Mouse (Mus musculus) hindbrain, embryonic 11.5 days (tissue): Measurements from ENCODE around the gene Foxg1. TPM values are rescaled to one million over a fixed set of nuclear protein-coding genes. Genes with fewer than 3 reads are reported as not detected.

Experiments used
- ATAC-seq: fragments of 200-750 bp; cut with Nextera tagmentation; 2 replicates; pipeline ENCODE4 v1.8.0; 2017; ENCODE audit warnings: mild to moderate bottlenecking, moderate TSS enrichment, moderate library complexity; ENCODE audit not compliant: low FRiP score
- DNase-seq: peaks from one replicate; pipeline ENCODE4 v3.0.0-alpha.2; 2015; ENCODE audit warnings: low spot score
- H3K27ac ChIP-seq: fragments of 300-500 bp; sonication (generic); 2 replicates; pipeline ENCODE4 v1.5.1; 2014; ENCODE audit warnings: mild to moderate bottlenecking, low read depth, low read length
- H3K27me3 ChIP-seq: fragments of 300-500 bp; sonication (generic); 2 replicates; pipeline ENCODE4 v1.6.1; 2014; ENCODE audit warnings: mild to moderate bottlenecking, low read length, moderate library complexity, mixed read lengths; ENCODE audit not compliant: control insufficient read depth, insufficient read depth
- H3K36me3 ChIP-seq: fragments of 300-500 bp; sonication (generic); 2 replicates; pipeline ENCODE4 v1.6.1; 2014; ENCODE audit warnings: mild to moderate bottlenecking, low read length, moderate library complexity, mixed read lengths; ENCODE audit not compliant: control insufficient read depth, insufficient read depth
- H3K4me1 ChIP-seq: fragments of 300-500 bp; sonication (generic); replicated peaks from 2 replicates; pipeline ENCODE4 v1.6.1; 2014; ENCODE audit warnings: low read length, mixed read lengths; ENCODE audit not compliant: control insufficient read depth, insufficient read depth
- H3K4me2 ChIP-seq: fragments of 300-500 bp; sonication (generic); replicated peaks from 2 replicates; pipeline ENCODE4 v1.6.1; 2014; ENCODE audit warnings: mild to moderate bottlenecking, low read depth, low read length
- H3K4me3 ChIP-seq: fragments of 300-500 bp; sonication (generic); 2 replicates; pipeline ENCODE4 v1.5.1; 2014; ENCODE audit warnings: low read depth, low read length
- H3K9ac ChIP-seq: fragments of 300-500 bp; sonication (generic); 2 replicates; pipeline ENCODE4 v1.6.1; 2014; ENCODE audit warnings: low read depth, low read length
- H3K9me3 ChIP-seq: fragments of 300-500 bp; sonication (generic); 2 replicates; pipeline ENCODE4 v1.6.1; 2016; ENCODE audit warnings: low read length; ENCODE audit not compliant: control insufficient read depth
- WGBS: fragments of 180-500 bp; shearing (Covaris S2); extraction: QIAGEN DNeasy Blood & Tissue Kit; methylation state at CpG from one replicate; pipeline ENCODE4 v1.1.7; 2014; 5-methylcytosine and 5-hydroxymethylcytosine counted together
- polyA plus RNA-seq: library from polyadenylated mRNA; unstranded; fragments of >200 nt; fragmentation: Nextera tagmentation; extraction: Ambion mirVana; gene quantifications from 2 replicates; pipeline ENCODE4 v1.2.1, GENCODE M21; 2014

Gene Foxg1
- polyA plus RNA-seq, 1 experiment from 2014 or later, result 0.39 TPM

DNA sequence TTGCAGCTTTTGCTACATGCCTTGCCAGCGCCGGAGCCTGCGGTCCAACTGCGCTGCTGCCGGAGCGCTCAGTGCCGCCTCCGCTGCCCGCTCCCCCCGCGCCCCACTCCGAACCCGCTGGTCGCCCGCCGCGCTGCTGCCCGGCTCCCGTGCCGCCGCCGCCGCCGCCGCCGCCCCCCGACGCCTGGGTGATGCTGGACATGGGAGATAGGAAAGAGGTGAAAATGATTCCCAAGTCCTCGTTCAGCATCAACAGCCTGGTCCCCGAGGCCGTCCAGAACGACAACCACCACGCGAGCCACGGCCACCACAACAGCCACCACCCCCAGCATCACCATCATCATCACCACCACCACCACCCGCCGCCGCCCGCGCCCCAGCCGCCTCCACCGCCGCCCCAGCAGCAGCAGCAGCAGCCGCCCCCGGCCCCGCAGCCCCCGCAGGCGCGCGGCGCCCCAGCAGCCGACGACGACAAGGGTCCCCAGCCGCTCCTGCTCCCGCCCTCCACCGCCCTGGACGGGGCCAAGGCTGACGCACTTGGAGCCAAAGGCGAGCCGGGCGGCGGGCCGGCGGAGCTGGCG lies 1.9 kb downstream of the Foxg1 start:
- no peak overlapping the region for H3K27ac ChIP-seq
- no peak for ATAC-seq
- under 1% methylated on average over 34 of the region's 66 CpGs for WGBS

DNA sequence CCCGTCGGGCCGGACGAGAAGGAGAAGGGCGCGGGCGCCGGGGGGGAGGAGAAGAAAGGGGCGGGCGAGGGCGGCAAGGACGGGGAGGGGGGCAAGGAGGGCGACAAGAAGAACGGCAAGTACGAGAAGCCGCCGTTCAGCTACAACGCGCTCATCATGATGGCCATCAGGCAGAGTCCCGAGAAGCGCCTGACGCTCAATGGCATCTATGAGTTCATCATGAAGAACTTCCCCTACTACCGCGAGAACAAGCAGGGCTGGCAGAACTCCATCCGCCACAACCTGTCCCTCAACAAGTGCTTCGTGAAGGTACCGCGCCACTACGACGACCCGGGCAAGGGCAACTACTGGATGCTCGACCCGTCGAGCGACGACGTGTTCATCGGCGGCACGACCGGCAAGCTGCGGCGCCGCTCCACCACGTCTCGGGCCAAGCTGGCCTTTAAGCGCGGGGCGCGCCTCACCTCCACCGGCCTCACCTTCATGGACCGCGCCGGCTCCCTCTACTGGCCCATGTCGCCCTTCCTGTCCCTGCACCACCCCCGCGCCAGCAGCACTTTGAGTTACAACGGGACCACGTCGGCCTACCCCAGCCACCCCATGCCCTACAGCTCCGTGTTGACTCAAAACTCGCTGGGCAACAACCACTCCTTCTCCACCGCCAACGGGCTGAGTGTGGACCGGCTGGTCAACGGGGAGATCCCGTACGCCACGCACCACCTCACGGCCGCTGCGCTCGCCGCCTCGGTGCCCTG lies 2.6 kb downstream of the Foxg1 start, which contains the start of gene Gm43517:
Gene Gm43517 (plus strand): TSS at position 299 of the 755 bp plus-strand sequence.
- no peaks in the 10 kb centered on the region for H3K9me3 ChIP-seq
- peak within 1 kb of the TSS; percentile 45 for H3K4me2 ChIP-seq
- ATAC-seq (peak; percentile 31), DNase-seq (peak; percentile 69)
- under 1% methylated on average over 68 of the region's 75 CpGs for WGBS
- no peak within 1 kb of the TSS for H3K27ac ChIP-seq
- H3K4me1 ChIP-seq, result peaks cover 5% of the 10 kb centered on the region; the same call in 1 of the 2 replicates
- no peaks in the 10 kb centered on the region for H3K36me3 ChIP-seq
- no peak within 1 kb of the TSS for H3K9ac ChIP-seq
- H3K4me3 ChIP-seq, result peak within 1 kb of the TSS; percentile 34
- peaks cover 73% of the 10 kb centered on the region for H3K27me3 ChIP-seq

More for the DNA sequence above, 1.9 kb downstream of the Foxg1 start:
- Histone ChIP-seq H3K9ac (no peak overlapping the region), H3K4me1 (peaks cover 5% of the 10 kb centered on the region; the same call in 1 of the 2 replicates), H3K36me3 (no peaks in the 10 kb centered on the region), H3K27me3 (peaks cover 74% of the 10 kb centered on the region), H3K4me3 (peak overlapping the region; percentile 34), H3K9me3 (no peaks in the 10 kb centered on the region), H3K4me2 (peak overlapping the region; percentile 45)
- peak; percentile 35 for DNase-seq

DNA sequence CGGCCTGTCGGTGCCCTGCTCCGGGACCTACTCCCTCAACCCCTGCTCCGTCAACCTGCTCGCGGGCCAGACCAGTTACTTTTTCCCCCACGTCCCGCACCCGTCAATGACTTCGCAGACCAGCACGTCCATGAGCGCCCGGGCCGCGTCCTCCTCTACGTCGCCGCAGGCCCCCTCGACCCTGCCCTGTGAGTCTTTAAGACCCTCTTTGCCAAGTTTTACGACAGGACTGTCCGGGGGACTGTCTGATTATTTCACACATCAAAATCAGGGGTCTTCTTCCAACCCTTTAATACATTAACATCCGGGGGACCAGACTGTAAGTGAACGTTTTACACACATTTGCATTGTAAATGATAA lies 3.2 kb downstream of the Foxg1 start:
- Histone ChIP-seq H3K27ac (no peak overlapping the region), H3K27me3 (peaks cover 72% of the 10 kb centered on the region), H3K4me3 (peak overlapping the region; percentile 8; the same call in 1 of the 2 replicates), H3K4me2 (no peak overlapping the region), H3K4me1 (peaks cover 5% of the 10 kb centered on the region; the same call in 1 of the 2 replicates), H3K36me3 (no peaks in the 10 kb centered on the region), H3K9ac (no peak overlapping the region), H3K9me3 (no peaks in the 10 kb centered on the region)
- WGBS, result 1% methylated on average over 23 of the region's 23 CpGs
- ATAC-seq (no peak), DNase-seq (no peak)

DNA sequence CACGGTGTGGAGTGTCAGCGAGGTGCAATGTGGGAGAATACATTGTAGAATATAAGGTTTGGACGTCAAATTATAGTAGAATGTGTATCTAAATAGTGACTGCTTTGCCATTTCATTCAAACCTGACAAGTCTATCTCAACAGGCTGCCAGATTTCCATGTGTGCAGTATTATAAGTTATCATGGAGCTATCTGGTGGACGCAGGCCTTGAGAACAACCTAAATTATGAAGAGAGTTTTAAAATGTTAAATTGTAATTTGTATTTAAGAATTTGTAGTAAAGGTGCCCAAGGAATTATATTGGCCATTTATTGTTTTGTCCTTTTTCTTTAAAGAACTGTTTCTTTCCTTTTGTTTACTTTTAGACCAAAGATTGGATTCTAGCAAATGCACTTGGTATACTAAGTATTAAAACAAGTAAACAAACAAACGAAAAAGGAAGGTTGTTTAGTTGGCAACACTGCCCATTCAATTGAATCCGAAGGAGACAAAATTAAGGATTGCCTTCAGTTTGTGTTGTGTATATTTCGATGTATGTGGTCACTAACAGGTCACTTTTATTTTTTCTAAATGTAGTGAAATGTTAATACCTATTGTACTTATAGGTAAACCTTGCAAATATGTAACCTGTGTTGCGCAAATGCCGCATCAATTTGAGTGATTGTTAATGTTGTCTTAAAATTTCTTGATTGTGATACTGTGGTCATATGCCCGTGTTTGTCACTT lies 3.8 kb downstream of the Foxg1 start:
- DNase-seq (peak; percentile 54), ATAC-seq (no peak)
- 13% methylated on average over 10 of the region's 10 CpGs for WGBS
- Histone ChIP-seq H3K27me3 (peaks cover 72% of the 10 kb centered on the region), H3K27ac (no peak overlapping the region), H3K9ac (no peak overlapping the region), H3K4me3 (no peak overlapping the region), H3K4me1 (peaks cover 6% of the 10 kb centered on the region), H3K4me2 (no peak overlapping the region), H3K36me3 (no peaks in the 10 kb centered on the region), H3K9me3 (no peaks in the 10 kb centered on the region)

DNA sequence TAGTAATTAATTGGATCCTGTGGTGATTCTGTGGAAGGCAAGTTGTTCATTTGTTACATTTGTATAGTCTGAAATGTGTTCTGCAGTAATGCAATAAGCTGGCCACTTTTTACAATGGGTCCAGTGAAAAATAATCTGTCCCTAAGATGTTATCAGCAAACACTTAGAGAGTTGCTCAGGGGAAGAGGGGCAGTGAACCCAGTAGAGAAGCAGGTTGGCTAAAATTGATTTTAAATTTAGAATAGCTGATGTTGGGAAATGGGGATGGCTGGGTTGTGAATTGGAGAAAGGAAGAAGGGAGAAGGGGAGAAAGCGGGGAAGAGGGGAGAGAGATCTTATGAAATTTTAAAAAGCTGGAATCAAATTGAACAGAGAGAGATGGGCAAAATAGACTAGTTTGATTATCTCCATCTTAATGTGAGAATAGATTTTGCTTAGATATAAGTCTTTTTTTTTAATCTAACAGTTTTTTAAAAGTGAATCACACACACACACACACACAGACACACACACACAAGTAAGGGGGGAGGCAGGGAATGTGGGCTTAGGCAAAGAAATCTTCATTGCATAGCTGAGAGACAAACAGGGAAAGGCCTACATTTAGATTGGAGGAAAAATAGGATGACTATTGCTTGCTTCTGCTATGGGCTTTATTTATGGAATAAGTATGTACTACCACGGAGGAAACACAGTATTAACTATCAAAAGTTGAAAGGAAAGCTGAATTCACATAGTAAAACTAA lies 5.6 kb downstream of the Foxg1 start:
- WGBS, result 4% methylated on average over 2 of the region's 2 CpGs
- Histone ChIP-seq H3K27me3 (peaks cover 75% of the 10 kb centered on the region), H3K27ac (no peak overlapping the region), H3K36me3 (no peaks in the 10 kb centered on the region), H3K4me1 (peaks cover 10% of the 10 kb centered on the region), H3K9me3 (no peaks in the 10 kb centered on the region), H3K9ac (no peak overlapping the region), H3K4me2 (no peak overlapping the region), H3K4me3 (no peak overlapping the region)
- peak; percentile 39 for DNase-seq
- no peak for ATAC-seq

DNA sequence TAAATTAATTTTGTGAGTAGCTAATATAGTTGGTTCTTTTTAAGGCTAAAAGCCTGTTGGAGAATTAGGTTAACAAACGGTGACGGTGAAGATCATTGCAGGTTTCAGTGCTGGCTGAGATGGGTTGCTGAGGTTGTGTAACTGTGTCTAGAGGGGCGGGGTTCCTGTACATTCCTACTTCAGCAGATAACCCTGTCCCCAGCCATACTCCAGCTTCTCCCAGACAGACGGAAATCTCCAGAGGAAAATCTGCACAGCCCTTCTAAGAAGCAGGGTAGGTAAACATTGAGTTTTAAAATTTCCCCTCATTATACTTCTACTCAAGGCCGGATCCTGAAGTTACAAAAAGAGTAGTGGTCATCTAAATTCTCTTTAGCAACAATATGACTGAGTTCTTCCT lies 7.2 kb downstream of the Foxg1 start:
- DNase-seq (peak; percentile 54), ATAC-seq (no peak)
- H3K4me1 ChIP-seq, result peaks cover 5% of the 10 kb centered on the region
- under 1% methylated on average over 5 of the region's 5 CpGs for WGBS
- H3K27ac ChIP-seq, result no peak overlapping the region
- H3K27me3 ChIP-seq, result peaks cover 64% of the 10 kb centered on the region
- no peak overlapping the region for H3K4me2 ChIP-seq
- H3K36me3 ChIP-seq, result no peaks in the 10 kb centered on the region
- H3K4me3 ChIP-seq, result no peak overlapping the region
- no peaks in the 10 kb centered on the region for H3K9me3 ChIP-seq
- H3K9ac ChIP-seq, result no peak overlapping the region

DNA sequence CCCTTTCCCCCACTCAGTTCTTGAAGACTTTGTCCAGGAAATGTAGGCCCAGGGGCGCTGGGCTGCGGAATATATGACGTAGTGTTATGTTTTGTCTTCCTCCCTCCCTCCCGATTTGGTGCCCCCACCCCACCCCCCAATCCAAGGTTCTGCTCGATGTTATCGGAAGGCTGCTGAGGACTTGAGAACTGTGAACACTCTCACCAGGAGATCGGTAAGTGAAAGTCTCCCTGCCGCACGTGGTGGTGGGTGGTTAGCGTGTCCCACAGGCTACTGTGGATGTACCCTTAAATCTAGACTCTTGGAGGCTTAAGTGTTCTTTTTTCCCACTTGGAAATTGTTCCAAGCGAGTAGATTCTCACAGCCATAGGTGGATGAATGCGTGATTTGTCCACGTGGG lies 7.8 kb downstream of the Foxg1 start:
- Histone ChIP-seq H3K4me1 (peaks cover 5% of the 10 kb centered on the region), H3K9ac (no peak overlapping the region), H3K36me3 (no peaks in the 10 kb centered on the region), H3K27ac (no peak overlapping the region), H3K4me2 (no peak overlapping the region), H3K4me3 (no peak overlapping the region), H3K27me3 (peaks cover 63% of the 10 kb centered on the region), H3K9me3 (no peaks in the 10 kb centered on the region)
- DNase-seq (peak; percentile 52), ATAC-seq (no peak)
- under 1% methylated on average over 13 of the region's 13 CpGs for WGBS

DNA sequence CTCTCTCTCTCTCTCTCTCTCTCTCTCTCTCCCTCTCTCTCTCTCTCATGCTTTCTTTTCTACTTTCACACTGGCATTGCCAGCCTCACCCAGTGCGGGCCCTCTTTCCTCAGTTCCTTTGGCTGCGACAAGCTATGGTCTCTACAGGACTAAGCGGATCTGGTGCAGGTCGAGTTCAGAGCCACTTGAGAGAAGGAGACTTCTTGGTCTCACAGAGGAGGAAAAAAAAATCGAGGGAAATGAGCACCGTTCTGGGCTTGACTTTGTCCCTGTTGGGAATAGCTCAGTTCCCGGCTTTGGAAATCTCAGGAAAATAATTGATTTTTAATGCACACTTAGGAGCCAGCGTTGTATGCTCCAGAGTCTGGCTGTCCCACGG lies 8.5 kb downstream of the Foxg1 start:
- H3K27ac ChIP-seq, result no peak overlapping the region

More for the DNA sequence above, 8.5 kb downstream of the Foxg1 start:
- Histone ChIP-seq H3K4me2 (peak overlapping the region; percentile 39), H3K36me3 (no peaks in the 10 kb centered on the region), H3K9me3 (no peaks in the 10 kb centered on the region), H3K4me3 (peak overlapping the region; percentile 25), H3K9ac (no peak overlapping the region), H3K27me3 (peaks cover 61% of the 10 kb centered on the region), H3K4me1 (peaks cover 5% of the 10 kb centered on the region)
- ATAC-seq (peak; percentile 31), DNase-seq (peak; percentile 64)
- WGBS, result 2% methylated on average over 9 of the region's 9 CpGs
